Comparison of ENCODE assay signal across 16 mouse cellular contexts in genomic region chr6:124301447-124302192, GRCm38 (mm10).
"Had no signal": no experiment of that assay in that cellular context is flagged by ENCODE, and none has a peak within 500 bp of the region (broad histone marks: within the 10 kb centered on the region; RNA-seq: fewer than 3 reads in every experiment).

No protein-coding gene starts in this region.

- DNase-seq: retina, postnatal 1 day; right cerebral cortex, adult 18-20 months; right cerebral cortex, postnatal 14 days; right cerebral cortex, postnatal 25 days; right cerebral cortex, postnatal 4 days; spleen, adult 18-20 months; thymus, adult 18-20 months; thymus, adult 2 months; thymus, postnatal 14 days; thymus, postnatal 25 days; thymus, postnatal 36 days; thymus, postnatal 4 days had no signal

- H3K27ac ChIP-seq: neural tube, embryonic 13.5 days; neural tube, embryonic 15.5 days; stomach, embryonic 15.5 days; stomach, postnatal 0 days had no signal

- H3K4me3 ChIP-seq: neural tube, embryonic 13.5 days; neural tube, embryonic 15.5 days; stomach, embryonic 15.5 days had no signal

- H3K9me3 ChIP-seq: neural tube, embryonic 13.5 days; neural tube, embryonic 15.5 days; stomach, embryonic 15.5 days had no signal

- H3K9ac ChIP-seq: neural tube, embryonic 13.5 days; neural tube, embryonic 15.5 days; stomach, embryonic 15.5 days had no signal

- H3K4me1 ChIP-seq: neural tube, embryonic 13.5 days; neural tube, embryonic 15.5 days; stomach, embryonic 15.5 days had no signal

- H3K4me2 ChIP-seq: neural tube, embryonic 13.5 days; neural tube, embryonic 15.5 days; stomach, embryonic 15.5 days had no signal

- H3K36me3 ChIP-seq: neural tube, embryonic 13.5 days; neural tube, embryonic 15.5 days; stomach, embryonic 15.5 days had no signal

- H3K27me3 ChIP-seq: neural tube, embryonic 13.5 days; neural tube, embryonic 15.5 days; stomach, embryonic 15.5 days had no signal
